Mouse (Mus musculus) heart, postnatal 14 days (tissue): ENCODE results near the gene Pde10a. TPM values are rescaled to one million over a fixed set of nuclear protein-coding genes. Genes with fewer than 3 reads are reported as not detected.

Source experiments
- DNase-seq, 2 experiments: peaks; one replicate each; pipeline ENCODE4 v3.0.0; 2021 to 2022
- intact Hi-C: fragments of 180-260 bp; cut with DNase I; formaldehyde crosslinking; loops from one replicate; pipeline ENCODE4 v1.15.1; 2025
- total RNA-seq, 2 experiments: library from RNA; stranded (reverse); gene quantifications; 2 replicates each; pipeline ENCODE4 v1.2.3; 2021

Pde10a gene
- total RNA-seq, 2 experiments from 2014 or later = 2.9 to 5.0 TPM

GRCm38 (mm10) chr17:8724464-8724974, 199.3 kb downstream of the Pde10a start:
- DNase-seq = no peak
- intact Hi-C loops = no loop called here

GRCm38 (mm10) chr17:8728646-8729045, 203.5 kb downstream of the Pde10a start:
- intact Hi-C loops = no loop called here
- DNase-seq = no peak

DNA sequence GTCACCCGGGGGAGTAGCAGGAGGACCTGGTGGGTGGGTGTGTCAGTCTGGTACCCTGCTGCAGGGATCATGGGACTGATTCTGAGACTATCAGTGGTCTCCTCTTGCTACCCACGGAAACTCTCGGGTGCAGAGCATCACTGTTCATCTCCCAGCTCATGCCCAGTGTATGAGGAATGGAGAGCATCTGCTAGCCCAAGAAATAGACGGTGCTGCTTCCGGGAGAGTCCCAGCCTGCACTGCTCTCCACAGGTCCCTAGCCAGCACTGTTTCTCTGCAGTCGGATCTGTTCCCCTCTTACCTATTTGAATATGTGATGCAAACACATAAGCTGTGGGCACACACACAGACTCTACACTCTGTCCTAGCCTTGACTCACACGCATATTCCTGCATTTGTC, 204.6 kb downstream of the Pde10a start:
- no peak for DNase-seq
- intact Hi-C loops = no loop called here

GRCm38 (mm10) chr17:8731073-8731472, 205.9 kb downstream of the Pde10a start:
- no peak for DNase-seq
- intact Hi-C loops = no loop called here

DNA sequence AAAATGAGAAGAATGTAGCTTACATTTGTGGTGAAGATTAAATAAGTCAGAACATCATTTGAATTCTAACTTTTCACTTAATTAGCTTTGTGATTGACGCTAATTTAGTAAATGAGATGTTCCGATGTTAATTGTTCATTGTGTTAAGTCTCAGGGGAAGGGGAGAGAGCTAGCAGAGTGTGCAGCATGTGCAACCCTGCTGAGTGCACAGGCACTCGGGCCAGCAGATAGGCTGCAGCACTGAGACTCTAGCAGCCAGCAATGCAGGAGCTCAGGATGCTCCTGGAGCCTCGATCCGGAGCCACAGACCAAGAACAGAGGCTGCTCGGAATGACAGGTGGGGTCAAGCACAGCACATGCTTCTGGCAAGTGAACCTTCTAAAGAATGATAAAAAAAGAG, 211.1 kb downstream of the Pde10a start:
- intact Hi-C loops = no loop called here

GRCm38 (mm10) chr17:8742772-8743171, 217.6 kb downstream of the Pde10a start:
- intact Hi-C loops = no loop called here
- DNase-seq = no peak

More for the DNA sequence above, 211.1 kb downstream of the Pde10a start:
- DNase-seq = no peak

- intact Hi-C loops = loop anchor here (5.0 kb wide), 2 partner anchors 133 to 192 kb away; no protein-coding TSS in a partner anchor
- DNase-seq = no peak
These were observed 220.2 kb downstream of the Pde10a start for GRCm38 (mm10) chr17:8745334-8745733.

DNA sequence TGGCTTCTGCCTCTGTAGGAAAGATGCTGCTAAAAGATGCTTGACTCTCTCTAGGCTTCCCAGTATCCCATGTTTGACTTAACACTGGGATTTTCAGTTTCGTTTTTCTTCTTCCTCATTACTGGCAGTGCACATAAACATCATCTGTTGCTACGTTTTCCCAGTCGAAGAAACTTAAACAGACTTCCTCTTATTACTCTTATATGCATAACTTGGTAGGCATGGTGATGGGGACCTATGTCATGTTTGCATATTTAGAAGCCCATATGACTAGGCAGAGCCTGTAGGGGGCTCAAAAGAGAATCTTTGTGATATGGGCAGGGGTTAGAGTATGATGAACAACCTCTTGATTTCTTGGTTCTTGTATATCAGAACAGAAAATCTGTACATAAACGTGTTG, 224.3 kb downstream of the Pde10a start:
- intact Hi-C loops = loop anchor here (5.0 kb wide), 2 partner anchors 137 to 188 kb away; no protein-coding TSS in a partner anchor
- DNase-seq = no peak

GRCm38 (mm10) chr17:8757576-8757975, 232.4 kb downstream of the Pde10a start:
- DNase-seq = no peak
- intact Hi-C loops = no loop called here

DNA sequence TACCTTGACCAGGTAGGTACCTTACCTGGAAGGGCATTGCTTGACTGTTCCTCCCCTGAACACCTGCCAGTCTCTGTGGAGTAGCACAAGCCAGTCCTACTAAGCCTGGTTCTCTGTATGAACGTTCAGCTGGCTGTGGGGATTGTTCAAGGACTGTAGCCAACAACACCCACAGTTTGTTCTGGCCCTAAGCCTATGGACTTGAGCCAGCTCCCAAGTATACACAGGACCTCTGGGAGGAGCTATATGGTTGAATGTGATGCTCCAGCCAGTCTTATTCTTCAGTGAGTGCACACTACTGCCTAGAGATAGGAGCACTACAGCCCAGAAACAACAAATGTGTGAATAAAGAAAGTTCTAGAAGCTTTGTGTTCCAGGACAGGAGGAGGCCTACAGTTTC, 238.1 kb downstream of the Pde10a start:
- intact Hi-C loops = no loop called here
- peak; percentile 9 to 23 for DNase-seq

- intact Hi-C loops = no loop called here
- no peak for DNase-seq
These were observed 240.9 kb downstream of the Pde10a start for GRCm38 (mm10) chr17:8765987-8766576.

DNA sequence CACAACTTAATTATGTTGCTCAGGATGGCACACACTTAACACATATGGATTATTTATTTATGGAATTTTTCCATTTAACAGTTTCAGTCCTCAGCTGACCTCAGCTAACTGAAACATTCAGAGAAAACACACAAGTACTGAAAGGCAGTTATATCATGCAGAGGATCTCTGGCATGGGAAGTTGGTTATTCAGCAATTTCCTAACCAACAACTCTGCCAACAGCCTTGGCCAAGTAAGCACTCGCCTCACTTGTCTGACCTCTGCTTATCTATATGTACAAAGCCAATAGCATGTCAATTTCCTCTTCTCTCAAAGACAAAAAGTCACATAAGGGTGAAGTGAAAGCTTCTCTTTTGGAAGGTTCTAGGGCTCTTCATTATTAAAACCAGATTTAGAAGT, 244.0 kb downstream of the Pde10a start:
- intact Hi-C loops = no loop called here
- DNase-seq = no peak

- intact Hi-C loops = no loop called here
- DNase-seq = no peak
These were observed 248.2 kb downstream of the Pde10a start for GRCm38 (mm10) chr17:8773391-8773790.

GRCm38 (mm10) chr17:8774301-8774700, 249.1 kb downstream of the Pde10a start:
- intact Hi-C loops = no loop called here
- DNase-seq = no peak

GRCm38 (mm10) chr17:8775571-8776161, 250.5 kb downstream of the Pde10a start:
- intact Hi-C loops = no loop called here
- DNase-seq = no peak

DNA sequence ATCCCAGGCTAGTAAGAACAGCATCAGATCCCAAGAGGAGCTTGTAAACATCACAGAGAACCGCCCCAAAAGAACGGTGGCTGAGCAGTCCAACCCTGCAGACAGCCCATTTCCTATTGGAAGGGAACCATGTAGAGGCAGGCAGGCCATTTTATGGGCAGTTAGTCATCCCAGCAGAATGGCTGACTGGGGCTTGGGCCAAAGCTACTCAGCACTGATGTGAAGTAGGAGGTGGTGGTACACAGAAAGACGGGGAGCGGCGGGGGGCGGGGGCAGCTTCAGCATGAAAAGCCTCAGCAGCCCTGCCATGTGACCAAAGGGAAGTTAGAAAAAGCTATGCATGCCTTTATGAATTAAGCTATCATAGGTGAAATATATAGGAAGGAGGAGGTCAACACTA, 252.5 kb downstream of the Pde10a start:
- intact Hi-C loops = no loop called here
- DNase-seq = no peak

GRCm38 (mm10) chr17:8778839-8779238, 253.7 kb downstream of the Pde10a start:
- DNase-seq = no peak
- intact Hi-C loops = no loop called here

- DNase-seq = no peak
- intact Hi-C loops = no loop called here
These were observed 255.3 kb downstream of the Pde10a start for GRCm38 (mm10) chr17:8780484-8780883.

- no peak for DNase-seq
- intact Hi-C loops = no loop called here
These were observed 255.9 kb downstream of the Pde10a start for GRCm38 (mm10) chr17:8781040-8781439.

DNA sequence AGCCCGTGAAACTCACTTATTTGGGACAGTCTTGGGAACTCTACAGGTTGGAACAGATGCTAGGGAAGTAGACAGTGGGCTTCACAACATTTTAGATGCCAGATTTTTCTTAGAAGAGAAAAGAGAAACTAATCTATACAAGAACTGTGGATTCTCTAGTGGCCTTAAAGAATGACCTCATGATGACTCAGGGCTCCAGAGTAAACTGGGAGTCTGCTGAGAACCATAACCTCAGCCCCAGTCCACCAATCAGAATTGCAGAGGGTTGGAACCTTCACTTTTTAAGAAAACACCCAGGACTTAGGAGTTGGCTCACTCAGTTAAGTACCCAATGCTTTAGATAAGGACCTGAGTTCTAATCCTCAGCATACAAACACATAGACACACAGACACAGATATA, 256.4 kb downstream of the Pde10a start:
- intact Hi-C loops = no loop called here
- DNase-seq = no peak

- intact Hi-C loops = no loop called here
- DNase-seq = no peak
These were observed 260.7 kb downstream of the Pde10a start for GRCm38 (mm10) chr17:8785908-8786307.

DNA sequence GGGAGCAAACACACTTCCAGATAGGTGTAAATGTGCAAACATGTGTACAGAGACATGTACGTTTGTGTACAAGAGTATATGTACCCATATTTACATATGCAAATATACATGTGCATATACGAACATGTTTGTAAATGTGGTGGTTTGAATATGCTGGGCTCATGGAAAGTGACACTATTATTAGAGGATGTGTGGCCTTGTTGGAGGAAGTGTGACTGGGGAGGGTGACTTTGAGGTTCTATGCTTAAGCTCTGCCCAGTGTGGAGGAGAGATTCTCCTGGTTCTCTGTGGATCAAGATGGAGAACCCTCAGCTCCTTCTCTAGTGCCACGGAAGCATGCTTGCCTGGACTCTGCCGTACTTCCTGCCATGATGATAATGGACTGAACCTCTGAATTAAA, 261.3 kb downstream of the Pde10a start:
- intact Hi-C loops = no loop called here
- DNase-seq = no peak
